Comparison of ENCODE assay signal across 9 mouse cellular contexts in genomic region chr12:69127170-69127569, GRCm38 (mm10). TPM values are rescaled to one million over a fixed set of nuclear protein-coding genes. Genes with fewer than 3 reads are reported as not detected.
DNase-seq lines count a peak whose midpoint lies in the region; ATAC-seq and TF ChIP-seq lines count a peak whose summit lies in the region.
"Had no signal": no experiment of that assay in that cellular context is flagged by ENCODE, and none has a peak within 500 bp of the region (broad histone marks: within the 10 kb centered on the region; RNA-seq: fewer than 3 reads in every experiment).

No protein-coding gene starts in this region.

- DNase-seq in cerebellum, adult 18-20 months, result peak; percentile 3
- DNase-seq in cerebellum, postnatal 36 days, result no peak
- peak; percentile 4 for DNase-seq in lung, adult 2 months
- no peak for DNase-seq in lung, postnatal 10 days
- DNase-seq in spleen, adult 12 weeks (ENCODE audit: low spot score), result peak; percentile 15
- no peak for DNase-seq in testis, postnatal 10 days (ENCODE audit: low spot score)
- DNase-seq in cerebellum, adult 11-12 months, result no peak

- peak; percentile 53 for TF ChIP-seq CTCF in lung, adult 2 months (IDR thresholded peaks at IDR 0.05; ENCODE audit: insufficient read depth, low read length)

- no peak for TF ChIP-seq POLR2A in lung, adult 2 months (IDR thresholded peaks at IDR 0.05; ENCODE audit: borderline replicate concordance, extremely low read depth, low read depth, low read length)

- 82% methylated on average over 5 of the region's 5 CpGs for WGBS in lung, adult 2 months

- ATAC-seq in erythroid progenitor cell, adult 5-6 weeks (replicated peaks; ENCODE audit: low FRiP score, poor library complexity, severe bottlenecking), result peak; percentile 80

- H3K4me1 ChIP-seq in lung, adult 2 months (ENCODE audit: control insufficient read depth, insufficient read depth, low read length), result no peaks in the 10 kb centered on the region

- no peak overlapping the region for H3K4me3 ChIP-seq in lung, adult 2 months (replicated peaks; ENCODE audit: extremely low read depth, low read depth, low read length)
- H3K4me3 ChIP-seq: myocyte had no signal

RNA-seq across cellular contexts. Expression of gene Rps29, which starts 31.8 kb away (rescaled TPM):
- polyA plus RNA-seq in lung, adult 2 months (2012; rRNA removed), result 892 and 1,117 TPM in 2 replicates
- total RNA-seq in erythroid progenitor cell, adult 5-6 weeks (2015; ENCODE audit: low replicate concordance), result 901 and 1,018 TPM in 2 replicates
- 424 and 1,088 TPM in 2 replicates for total RNA-seq in erythroid progenitor cell, adult 5-6 weeks (2017; ENCODE audit: low replicate concordance)

RNA-seq across cellular contexts. Expression of gene Lrr1, which starts 41.4 kb away (rescaled TPM):
- polyA plus RNA-seq in lung, adult 2 months (2012; rRNA removed), result 0.34 TPM in 1 of 2 replicates, not detected in the other
- 27.0 and 43.2 TPM in 2 replicates for total RNA-seq in erythroid progenitor cell, adult 5-6 weeks (2015; ENCODE audit: low replicate concordance)
- total RNA-seq in erythroid progenitor cell, adult 5-6 weeks (2017; ENCODE audit: low replicate concordance), result 24.3 and 24.6 TPM in 2 replicates

RNA-seq across cellular contexts. Expression of gene Rpl36al, which starts 56.7 kb away (rescaled TPM):
- polyA plus RNA-seq in lung, adult 2 months (2012; rRNA removed), result 93.5 and 107 TPM in 2 replicates
- 169 and 235 TPM in 2 replicates for total RNA-seq in erythroid progenitor cell, adult 5-6 weeks (2015; ENCODE audit: low replicate concordance)
- 180 and 196 TPM in 2 replicates for total RNA-seq in erythroid progenitor cell, adult 5-6 weeks (2017; ENCODE audit: low replicate concordance)

RNA-seq across cellular contexts. Expression of gene Mgat2, which starts 56.8 kb away (rescaled TPM):
- 16.4 and 19.4 TPM in 2 replicates for polyA plus RNA-seq in lung, adult 2 months (2012; rRNA removed)
- 19.3 and 19.5 TPM in 2 replicates for total RNA-seq in erythroid progenitor cell, adult 5-6 weeks (2015; ENCODE audit: low replicate concordance)
- total RNA-seq in erythroid progenitor cell, adult 5-6 weeks (2017; ENCODE audit: low replicate concordance), result 15.9 and 22.3 TPM in 2 replicates

Comparison
In these comparisons a context has a peak if more than half of its experiments do, and no peak if none do; other contexts are left out.
1. DNase-seq: peak in cerebellum, adult 18-20 months (2 of 2), lung, adult 2 months (single experiment) and spleen, adult 12 weeks (single experiment); none in cerebellum, postnatal 36 days (0 of 2), lung, postnatal 10 days (single experiment), testis, postnatal 10 days (single experiment) and cerebellum, adult 11-12 months (single experiment).